Mouse (Mus musculus): ENCODE measurements at regions not wholly inside any gene's neighbourhood (a gene's known extent, or its start where the extent isn't known, plus 50 kb on each side); places are given as distances from the start of the nearest gene placed in this dataset.

GRCm38 (mm10) chr9:30770436-30771173 is 151.6 kb downstream of the Adamts15 start:
- TF ChIP-seq POLR2A (IDR thresholded peaks at IDR 0.05; ENCODE audit: control insufficient read depth, low read depth, low read length) (no peak), CTCF (IDR thresholded peaks at IDR 0.05; ENCODE audit: control insufficient read depth, insufficient read depth, insufficient replicate concordance, low read depth, low read length) (no peak)
- Histone ChIP-seq H3K4me1 (ENCODE audit: control insufficient read depth, insufficient read depth, low read length) (no peaks in the 10 kb centered on the region; the same call in 1 of the 2 replicates), H3K27me3 (ENCODE audit: control insufficient read depth, insufficient read depth, low read length) (no peaks in the 10 kb centered on the region), H3K27ac (ENCODE audit: control insufficient read depth, insufficient read depth, low read depth, low read length) (no peak overlapping the region), H3K4me3 (ENCODE audit: control insufficient read depth, low read depth, low read length) (no peak overlapping the region), H3K36me3 (ENCODE audit: control insufficient read depth, insufficient read depth, low read length) (no peaks in the 10 kb centered on the region)

GRCm38 (mm10) chr9:30769435-30769729 is 152.9 kb downstream of the Adamts15 start:
- no peak overlapping the region for H3K4me3 ChIP-seq (ENCODE audit: control insufficient read depth, low read depth, low read length)
- H3K27me3 ChIP-seq (ENCODE audit: control insufficient read depth, insufficient read depth, low read length) = no peaks in the 10 kb centered on the region
- H3K27ac ChIP-seq (ENCODE audit: control insufficient read depth, insufficient read depth, low read depth, low read length) = no peak overlapping the region
- H3K36me3 ChIP-seq (ENCODE audit: control insufficient read depth, insufficient read depth, low read length) = no peaks in the 10 kb centered on the region
- no peak for TF ChIP-seq POLR2A (IDR thresholded peaks at IDR 0.05; ENCODE audit: control insufficient read depth, low read depth, low read length)
- TF ChIP-seq CTCF (IDR thresholded peaks at IDR 0.05; ENCODE audit: control insufficient read depth, insufficient read depth, insufficient replicate concordance, low read depth, low read length) = no peak
- H3K4me1 ChIP-seq (ENCODE audit: control insufficient read depth, insufficient read depth, low read length) = no peaks in the 10 kb centered on the region

GRCm38 (mm10) chr9:30768665-30769434 is 153.4 kb downstream of the Adamts15 start:
- H3K36me3 ChIP-seq (ENCODE audit: control insufficient read depth, insufficient read depth, low read length) = no peaks in the 10 kb centered on the region
- TF ChIP-seq CTCF (IDR thresholded peaks at IDR 0.05; ENCODE audit: control insufficient read depth, insufficient read depth, insufficient replicate concordance, low read depth, low read length) = no peak
- no peak for TF ChIP-seq POLR2A (IDR thresholded peaks at IDR 0.05; ENCODE audit: control insufficient read depth, low read depth, low read length)
- H3K4me3 ChIP-seq (ENCODE audit: control insufficient read depth, low read depth, low read length) = no peak overlapping the region
- H3K27ac ChIP-seq (ENCODE audit: control insufficient read depth, insufficient read depth, low read depth, low read length) = no peak overlapping the region
- H3K4me1 ChIP-seq (ENCODE audit: control insufficient read depth, insufficient read depth, low read length) = no peaks in the 10 kb centered on the region
- H3K27me3 ChIP-seq (ENCODE audit: control insufficient read depth, insufficient read depth, low read length) = no peaks in the 10 kb centered on the region

- Histone ChIP-seq H3K4me1 (ENCODE audit: control insufficient read depth, insufficient read depth, low read length) (no peaks in the 10 kb centered on the region), H3K36me3 (ENCODE audit: control insufficient read depth, insufficient read depth, low read length) (no peaks in the 10 kb centered on the region), H3K27me3 (ENCODE audit: control insufficient read depth, insufficient read depth, low read length) (no peaks in the 10 kb centered on the region), H3K4me3 (ENCODE audit: control insufficient read depth, low read depth, low read length) (no peak overlapping the region), H3K27ac (ENCODE audit: control insufficient read depth, insufficient read depth, low read depth, low read length) (no peak overlapping the region)
- TF ChIP-seq CTCF (IDR thresholded peaks at IDR 0.05; ENCODE audit: control insufficient read depth, insufficient read depth, insufficient replicate concordance, low read depth, low read length) (no peak), POLR2A (IDR thresholded peaks at IDR 0.05; ENCODE audit: control insufficient read depth, low read depth, low read length) (no peak)
Observed at GRCm38 (mm10) chr9:30766701-30767100, 155.6 kb downstream of the Adamts15 start.

GRCm38 (mm10) chr9:30766171-30766570 is 156.1 kb downstream of the Adamts15 start:
- H3K36me3 ChIP-seq (ENCODE audit: control insufficient read depth, insufficient read depth, low read length) = no peaks in the 10 kb centered on the region
- no peaks in the 10 kb centered on the region for H3K27me3 ChIP-seq (ENCODE audit: control insufficient read depth, insufficient read depth, low read length)

GRCm38 (mm10) chr9:30765017-30765569 is 157.2 kb downstream of the Adamts15 start:
- Histone ChIP-seq H3K27ac (ENCODE audit: control insufficient read depth, insufficient read depth, low read depth, low read length) (no peak overlapping the region), H3K36me3 (ENCODE audit: control insufficient read depth, insufficient read depth, low read length) (no peaks in the 10 kb centered on the region)

More at GRCm38 (mm10) chr9:30766171-30766570, 156.1 kb downstream of the Adamts15 start:
- Histone ChIP-seq H3K4me3 (ENCODE audit: control insufficient read depth, low read depth, low read length) (no peak overlapping the region), H3K27ac (ENCODE audit: control insufficient read depth, insufficient read depth, low read depth, low read length) (no peak overlapping the region), H3K4me1 (ENCODE audit: control insufficient read depth, insufficient read depth, low read length) (no peaks in the 10 kb centered on the region)
- TF ChIP-seq CTCF (IDR thresholded peaks at IDR 0.05; ENCODE audit: control insufficient read depth, insufficient read depth, insufficient replicate concordance, low read depth, low read length) = no peak
- TF ChIP-seq POLR2A (IDR thresholded peaks at IDR 0.05; ENCODE audit: control insufficient read depth, low read depth, low read length) = no peak

GRCm38 (mm10) chr9:30762913-30763312 is 159.3 kb downstream of the Adamts15 start:
- no peaks in the 10 kb centered on the region for H3K36me3 ChIP-seq (ENCODE audit: control insufficient read depth, insufficient read depth, low read length)

More at GRCm38 (mm10) chr9:30765017-30765569, 157.2 kb downstream of the Adamts15 start:
- Histone ChIP-seq H3K4me3 (ENCODE audit: control insufficient read depth, low read depth, low read length) (no peak overlapping the region), H3K27me3 (ENCODE audit: control insufficient read depth, insufficient read depth, low read length) (no peaks in the 10 kb centered on the region), H3K4me1 (ENCODE audit: control insufficient read depth, insufficient read depth, low read length) (no peaks in the 10 kb centered on the region)
- TF ChIP-seq POLR2A (IDR thresholded peaks at IDR 0.05; ENCODE audit: control insufficient read depth, low read depth, low read length) (no peak), CTCF (IDR thresholded peaks at IDR 0.05; ENCODE audit: control insufficient read depth, insufficient read depth, insufficient replicate concordance, low read depth, low read length) (no peak)

More at GRCm38 (mm10) chr9:30762913-30763312, 159.3 kb downstream of the Adamts15 start:
- H3K4me1 ChIP-seq (ENCODE audit: control insufficient read depth, insufficient read depth, low read length) = no peaks in the 10 kb centered on the region
- no peak for TF ChIP-seq POLR2A (IDR thresholded peaks at IDR 0.05; ENCODE audit: control insufficient read depth, low read depth, low read length)
- no peak for TF ChIP-seq CTCF (IDR thresholded peaks at IDR 0.05; ENCODE audit: control insufficient read depth, insufficient read depth, insufficient replicate concordance, low read depth, low read length)
- H3K4me3 ChIP-seq (ENCODE audit: control insufficient read depth, low read depth, low read length) = no peak overlapping the region
- no peaks in the 10 kb centered on the region for H3K27me3 ChIP-seq (ENCODE audit: control insufficient read depth, insufficient read depth, low read length)
- no peak overlapping the region for H3K27ac ChIP-seq (ENCODE audit: control insufficient read depth, insufficient read depth, low read depth, low read length)

Data from testis, adult 2 months (tissue).